28 mouse cellular contexts compared by ENCODE assay signal in the genomic region with DNA sequence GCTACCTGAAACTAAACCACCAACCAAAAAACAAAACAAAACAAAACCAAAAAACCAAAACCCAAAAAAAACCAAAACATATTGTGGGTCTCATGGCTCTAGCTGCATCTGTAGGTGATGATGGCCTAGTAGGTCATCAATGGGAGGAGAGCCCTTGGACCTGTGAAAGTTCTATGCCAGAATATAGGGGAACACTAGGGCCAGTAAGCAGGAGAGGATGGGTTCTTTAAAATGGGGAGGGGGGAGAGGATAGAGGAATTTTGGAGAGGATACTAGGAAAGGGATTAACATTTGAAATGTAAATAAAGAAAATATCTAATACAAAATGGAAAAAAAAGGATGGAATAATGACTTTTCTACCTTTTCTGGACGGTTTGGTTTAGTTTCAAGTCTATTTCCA. TPM values are rescaled to one million over a fixed set of nuclear protein-coding genes. Genes with fewer than 3 reads are reported as not detected.
"Had no signal": no experiment of that assay in that cellular context is flagged by ENCODE, and none has a peak within 500 bp of the region (broad histone marks: within the 10 kb centered on the region; RNA-seq: fewer than 3 reads in every experiment).

No protein-coding gene starts in this region.

- H3K4me2 ChIP-seq: heart, embryonic 11.5 days; heart, embryonic 13.5 days; heart, embryonic 15.5 days; hindbrain, embryonic 14.5 days; intestine, embryonic 15.5 days; limb, embryonic 12.5 days; liver, embryonic 11.5 days; liver, embryonic 13.5 days had no signal

- H3K36me3 ChIP-seq: heart, embryonic 13.5 days; heart, embryonic 15.5 days; intestine, embryonic 15.5 days; limb, embryonic 10.5 days; limb, embryonic 12.5 days; liver, embryonic 13.5 days had no signal

- H3K4me1 ChIP-seq: heart, embryonic 13.5 days; heart, embryonic 15.5 days; intestine, embryonic 15.5 days; limb, embryonic 10.5 days; limb, embryonic 12.5 days; liver, embryonic 13.5 days had no signal

- H3K27ac ChIP-seq: heart, adult 2 months; heart, embryonic 13.5 days; heart, embryonic 15.5 days; hindbrain, embryonic 14.5 days; intestine, embryonic 15.5 days; kidney, postnatal 0 days; layer of hippocampus, adult 2 months; left cerebral cortex, adult 2 months; limb, embryonic 10.5 days; limb, embryonic 12.5 days; liver, embryonic 13.5 days had no signal

- H3K9ac ChIP-seq: heart, embryonic 13.5 days; heart, embryonic 15.5 days; hindbrain, embryonic 14.5 days; intestine, embryonic 15.5 days; limb, embryonic 12.5 days; liver, embryonic 13.5 days had no signal

- DNase-seq: gastrocnemius, postnatal 14 days; gastrocnemius, postnatal 36 days; heart, adult 11 months; heart, adult 2 months; heart, postnatal 4 days; kidney, adult 18-20 months; kidney, adult 8-10 months; kidney, postnatal 14 days; kidney, postnatal 4 days; liver; liver, embryonic 13.5 days had no signal

- ATAC-seq: hindbrain, embryonic 16.5 days; inflammation-experienced regulatory T-cells, adult 6 months; intestine, embryonic 15.5 days; intestine, postnatal 0 days had no signal

- H3K27me3 ChIP-seq: heart, embryonic 13.5 days; heart, embryonic 15.5 days; intestine, embryonic 15.5 days; limb, embryonic 12.5 days; liver, embryonic 13.5 days had no signal

- H3K4me3 ChIP-seq: heart, adult 2 months; heart, embryonic 13.5 days; heart, embryonic 15.5 days; intestine, embryonic 15.5 days; layer of hippocampus, adult 2 months; left cerebral cortex, adult 2 months; limb, embryonic 10.5 days; limb, embryonic 12.5 days; liver, embryonic 13.5 days had no signal

RNA-seq across cellular contexts. Expression of a gene that starts 14.6 kb away (rescaled TPM):
- total RNA-seq: left cerebral cortex, adult 2 months had no signal
- polyA plus RNA-seq: gonadal fat pad, adult 2 months; heart, embryonic 13.5 days; heart, postnatal 0 days; intestine, embryonic 15.5 days; intestine, postnatal 0 days; kidney, embryonic 14.5 days had no signal
